Mouse (Mus musculus) cerebellum, adult 2 months (tissue): ENCODE measurements at regions not wholly inside any gene's neighbourhood (a gene's known extent, or its start where the extent isn't known, plus 50 kb on each side); places are given as distances from the start of the nearest gene placed in this dataset.

Experiments
- DNase-seq, 2 experiments: peaks; one replicate each; pipeline ENCODE4 v3.0.0; 2021
- H3K27ac ChIP-seq: fragments of 200-500 bp; 2 replicates; pipeline ENCODE4 v1.5.1; 2012; ENCODE audit warnings: low read length, control low read depth, inconsistent platforms; ENCODE audit not compliant: insufficient read depth
- H3K27me3 ChIP-seq: fragments of 200-500 bp; 2 replicates; pipeline ENCODE4 v1.6.1; 2012; ENCODE audit warnings: inconsistent platforms, mild to moderate bottlenecking, low read length, moderate library complexity; ENCODE audit not compliant: control insufficient read depth, insufficient read depth
- H3K4me1 ChIP-seq: fragments of 200-500 bp; 2 replicates; pipeline ENCODE4 v1.6.1; 2011; ENCODE audit warnings: low read length; ENCODE audit not compliant: control insufficient read depth, insufficient read depth
- H3K4me3 ChIP-seq: fragments of 200-500 bp; replicated peaks from 2 replicates; pipeline ENCODE3; 2011; ENCODE audit warnings: mild to moderate bottlenecking, low read depth, low read length, control low read depth; ENCODE audit not compliant: insufficient read depth
- CTCF ChIP-seq: fragments of 200-500 bp; IDR thresholded peaks from 2 replicates; pipeline ENCODE4 v1.5.1; 2011; ENCODE audit warnings: low read depth, mild to moderate bottlenecking, control low read depth, low read length, moderate library complexity, borderline replicate concordance; ENCODE audit not compliant: insufficient read depth
- POLR2A ChIP-seq: fragments of 200-500 bp; IDR thresholded peaks from 2 replicates; pipeline ENCODE4 v1.6.1; 2011; ENCODE audit warnings: low read length, control low read depth, borderline replicate concordance; ENCODE audit not compliant: insufficient read depth
- WGBS: fragments of 180-500 bp; shearing (Covaris S2); methylation state at CpG from one replicate; pipeline ENCODE4 v1.1.7; 2018; 5-methylcytosine and 5-hydroxymethylcytosine counted together

GRCm38 (mm10) chr12:9091951-9092350 lies 62.2 kb downstream of the Ttc32 start:
- WGBS, result 50% methylated on average over 6 of the region's 6 CpGs

GRCm38 (mm10) chr12:9095061-9095460 lies 65.3 kb downstream of the Ttc32 start:
- TF ChIP-seq CTCF (no peak), POLR2A (no peak)
- Histone ChIP-seq H3K27ac (no peak overlapping the region), H3K4me1 (no peaks in the 10 kb centered on the region), H3K27me3 (no peaks in the 10 kb centered on the region), H3K4me3 (no peak overlapping the region)
- no peak for DNase-seq

More at GRCm38 (mm10) chr12:9091951-9092350, 62.2 kb downstream of the Ttc32 start:
- DNase-seq, result no peak
- TF ChIP-seq POLR2A, result no peak
- no peak for TF ChIP-seq CTCF
- Histone ChIP-seq H3K4me1 (no peaks in the 10 kb centered on the region), H3K4me3 (no peak overlapping the region), H3K27me3 (no peaks in the 10 kb centered on the region), H3K27ac (no peak overlapping the region)

GRCm38 (mm10) chr12:9106416-9106815 lies 76.6 kb downstream of the Ttc32 start:
- 12% methylated on average over 3 of the region's 3 CpGs for WGBS
- no peak for TF ChIP-seq CTCF
- no peak for TF ChIP-seq POLR2A
- no peak overlapping the region for H3K4me3 ChIP-seq
- DNase-seq, result no peak
- H3K27ac ChIP-seq, result no peak overlapping the region
- H3K4me1 ChIP-seq, result no peaks in the 10 kb centered on the region
- H3K27me3 ChIP-seq, result no peaks in the 10 kb centered on the region

- H3K4me1 ChIP-seq, result peaks cover 6% of the 10 kb centered on the region; the same call in 1 of the 2 replicates
- WGBS, result 79% methylated on average over 7 of the region's 7 CpGs
- TF ChIP-seq CTCF (no peak), POLR2A (no peak)
These were observed 80.0 kb downstream of the Ttc32 start for GRCm38 (mm10) chr12:9109806-9110205.

GRCm38 (mm10) chr12:9112161-9112674 lies 82.4 kb downstream of the Ttc32 start:
- H3K27ac ChIP-seq, result no peak overlapping the region
- no peak for DNase-seq
- H3K4me1 ChIP-seq, result peaks cover 6% of the 10 kb centered on the region; the same call in 1 of the 2 replicates
- no peak overlapping the region for H3K4me3 ChIP-seq
- H3K27me3 ChIP-seq, result no peaks in the 10 kb centered on the region
- WGBS, result 94% methylated on average over 3 of the region's 3 CpGs
- TF ChIP-seq POLR2A, result no peak
- TF ChIP-seq CTCF, result no peak

More at GRCm38 (mm10) chr12:9109806-9110205, 80.0 kb downstream of the Ttc32 start:
- Histone ChIP-seq H3K27ac (no peak overlapping the region), H3K27me3 (no peaks in the 10 kb centered on the region), H3K4me3 (no peak overlapping the region)
- no peak for DNase-seq

DNA sequence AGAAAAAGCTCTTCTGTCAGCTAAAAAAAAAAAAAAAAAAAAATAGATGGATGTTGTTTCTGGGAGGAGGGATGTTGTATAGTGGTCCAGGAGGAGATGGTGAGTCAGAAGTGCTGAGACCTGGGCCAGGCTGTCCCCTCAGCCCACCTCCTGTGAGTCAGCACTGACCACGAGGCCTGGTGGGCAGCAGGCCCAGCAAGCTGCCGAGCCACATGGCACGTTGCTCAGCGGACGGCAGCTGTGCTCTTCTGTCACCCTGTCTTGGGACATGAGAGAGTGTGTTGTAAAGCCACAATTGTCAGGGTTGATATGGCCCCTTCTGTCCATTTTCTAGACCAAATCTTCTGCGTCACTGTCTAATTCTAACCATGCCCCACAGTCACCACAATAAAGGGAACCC lies 83.9 kb downstream of the Ttc32 start:
- WGBS, result 18% methylated on average over 6 of the region's 6 CpGs
- H3K4me3 ChIP-seq, result no peak overlapping the region
- DNase-seq, result peak; percentile 53 to 77
- no peak for TF ChIP-seq CTCF
- TF ChIP-seq POLR2A, result no peak
- H3K27ac ChIP-seq, result no peak overlapping the region
- H3K27me3 ChIP-seq, result no peaks in the 10 kb centered on the region
- peaks cover 6% of the 10 kb centered on the region; the same call in 1 of the 2 replicates for H3K4me1 ChIP-seq

GRCm38 (mm10) chr12:9114061-9114460 lies 84.3 kb downstream of the Ttc32 start:
- H3K27ac ChIP-seq, result no peak overlapping the region
- H3K4me1 ChIP-seq, result peaks cover 6% of the 10 kb centered on the region; the same call in 1 of the 2 replicates
- no peak overlapping the region for H3K4me3 ChIP-seq
- H3K27me3 ChIP-seq, result no peaks in the 10 kb centered on the region
- whole genome bisulfite sequencing, result 82% methylated on average over 1 of the region's 1 CpGs
- TF ChIP-seq CTCF, result no peak
- no peak for TF ChIP-seq POLR2A
- no peak for DNase-seq

DNA sequence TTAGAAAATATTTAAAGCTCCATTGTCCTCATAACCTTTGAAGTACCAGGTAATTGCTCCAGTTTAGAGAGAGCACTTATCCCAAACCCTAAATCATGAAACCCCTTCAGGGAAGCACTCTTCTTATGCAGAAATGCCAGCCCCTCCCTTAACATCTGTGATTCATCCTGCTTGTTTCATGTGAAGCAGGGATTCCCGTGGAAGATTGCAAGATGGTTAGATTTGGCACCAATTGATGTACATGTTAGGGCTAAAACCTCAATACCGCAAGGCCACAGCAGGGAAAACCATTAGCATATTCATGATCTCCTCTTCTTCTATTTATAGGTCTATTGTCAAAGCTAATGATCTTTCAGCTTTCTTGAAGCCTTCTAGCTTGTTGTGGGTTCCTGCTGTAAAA lies 88.8 kb downstream of the Ttc32 start:
- H3K4me3 ChIP-seq, result no peak overlapping the region
- H3K4me1 ChIP-seq, result peaks cover 2% of the 10 kb centered on the region; the same call in 1 of the 2 replicates
- TF ChIP-seq POLR2A, result no peak
- TF ChIP-seq CTCF, result no peak
- no peak for DNase-seq
- no peak overlapping the region for H3K27ac ChIP-seq
- 36% methylated on average over 2 of the region's 2 CpGs for WGBS
- no peaks in the 10 kb centered on the region for H3K27me3 ChIP-seq
